Mouse (Mus musculus): ENCODE results near the gene Tex13c2. TPM values are rescaled to one million over a fixed set of nuclear protein-coding genes. Genes with fewer than 3 reads are reported as not detected.

Tex13c2 gene
- total RNA-seq (2021): not detected

DNA sequence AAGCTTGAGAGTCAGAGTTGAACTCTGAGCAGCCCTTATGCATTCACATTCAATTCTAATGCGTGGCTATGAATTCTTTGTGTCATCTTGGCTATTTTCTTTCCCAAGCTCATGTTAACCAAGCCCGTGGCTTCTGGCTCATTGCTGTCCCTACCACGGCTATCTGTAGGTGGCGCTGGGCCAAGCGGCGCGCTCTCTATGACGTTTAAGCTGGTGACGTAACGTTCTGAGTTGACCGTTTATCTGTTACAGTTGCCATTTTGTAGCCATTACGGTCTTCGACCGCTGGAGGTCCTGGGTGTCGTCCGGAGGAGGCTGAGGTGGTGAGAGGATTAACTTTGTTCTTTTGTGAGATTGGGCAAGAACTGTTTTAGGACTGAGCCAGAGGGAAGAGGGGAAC, at the start of gene Tex13c2:
Gene Tex13c2, plus strand, starts transcription at position 246 of the 400 bp plus-strand sequence.
- intact Hi-C loops (cut with DNase I): no loop called here
- DNase-seq: no peak

DNA sequence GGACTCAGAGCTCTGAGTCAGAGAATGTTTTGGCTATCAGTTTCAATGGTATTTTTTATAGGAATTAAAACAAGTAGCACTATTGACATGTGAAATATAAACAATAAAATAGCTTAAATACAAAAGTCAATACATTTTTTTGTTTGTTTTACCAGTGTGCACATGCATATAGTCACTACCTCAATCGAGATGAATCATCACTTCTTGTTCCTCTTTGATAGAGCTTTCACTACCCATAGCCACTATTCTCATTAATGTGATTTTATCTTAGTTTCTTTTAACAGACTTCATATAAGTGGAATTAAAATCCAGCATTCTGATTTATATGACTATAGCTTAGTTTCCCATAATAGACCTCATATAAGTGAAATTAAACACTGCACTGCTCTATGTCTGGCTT, 39.2 kb upstream of the Tex13c2 start:
- DNase-seq: no peak
- intact Hi-C loops (cut with DNase I): no loop called here

- DNase-seq: no peak
Measured at GRCm38 (mm10) chrX:42453001-42453400, 36.5 kb upstream of the Tex13c2 start.

GRCm38 (mm10) chrX:42454533-42454932, 35.0 kb upstream of the Tex13c2 start:
- intact Hi-C loops (cut with DNase I): no loop called here
- no peak for DNase-seq

More at GRCm38 (mm10) chrX:42453001-42453400, 36.5 kb upstream of the Tex13c2 start:
- intact Hi-C loops (cut with DNase I): no loop called here

DNA sequence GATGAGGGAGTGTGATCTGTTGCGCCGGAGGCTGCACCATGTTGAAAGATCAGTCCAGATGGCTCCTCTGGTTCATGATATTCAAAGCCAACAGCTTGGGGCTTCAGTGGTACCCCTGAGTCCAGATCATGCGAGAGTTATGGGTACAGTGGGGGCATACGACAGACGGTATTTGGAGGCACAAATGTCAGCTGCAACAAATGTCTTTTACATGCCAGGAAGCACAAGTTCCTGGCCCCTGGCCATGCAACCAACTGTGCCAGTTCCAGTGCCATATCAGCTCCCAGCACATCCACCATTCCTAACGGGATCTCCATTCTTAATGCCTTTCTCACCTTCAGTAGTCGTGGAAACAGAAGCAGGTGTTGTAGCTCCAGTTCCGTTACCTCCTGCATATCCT, 845 bp downstream of the Tex13c2 start:
- no peak for DNase-seq
- intact Hi-C loops (cut with DNase I): no loop called here

GRCm38 (mm10) chrX:42500538-42500937, 11.0 kb downstream of the Tex13c2 start:
- no peak for DNase-seq
- intact Hi-C loops (cut with DNase I): no loop called here

- DNase-seq: no peak
- intact Hi-C loops (cut with DNase I): no loop called here
Measured at GRCm38 (mm10) chrX:42502291-42503043, 13.0 kb downstream of the Tex13c2 start, which contains the start of gene Sh2d1a. Gene Sh2d1a, plus strand, starts transcription at chrX:42502453.

DNA sequence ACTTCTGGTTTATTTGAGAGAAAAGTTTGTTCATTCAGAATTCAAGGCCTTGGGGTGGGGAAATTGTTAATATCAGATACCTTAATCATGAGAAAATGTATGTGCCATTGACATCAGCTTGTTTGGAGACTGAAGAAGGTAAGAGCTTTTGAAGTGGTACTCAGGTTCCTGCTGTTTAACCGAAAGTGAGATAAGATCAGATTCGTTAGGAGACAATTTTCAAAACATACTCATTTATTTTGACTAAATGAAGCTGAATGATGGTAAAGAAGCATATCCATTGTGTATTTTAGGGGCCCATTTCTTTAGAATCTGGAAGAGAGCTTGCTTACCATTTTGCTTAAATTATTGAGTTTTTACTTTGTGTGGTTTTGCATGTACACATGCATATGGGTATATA, 21.6 kb downstream of the Tex13c2 start:
- intact Hi-C loops (cut with DNase I): loop anchor here (5.0 kb wide), 1 partner anchor 154 kb away; no protein-coding TSS in a partner anchor
- no peak for DNase-seq

GRCm38 (mm10) chrX:42512567-42512966, 23.1 kb downstream of the Tex13c2 start:
- intact Hi-C loops (cut with DNase I): loop anchor here (2.0 to 5.0 kb wide), 2 partner anchors 155 to 240 kb away; no protein-coding TSS in a partner anchor

DNA sequence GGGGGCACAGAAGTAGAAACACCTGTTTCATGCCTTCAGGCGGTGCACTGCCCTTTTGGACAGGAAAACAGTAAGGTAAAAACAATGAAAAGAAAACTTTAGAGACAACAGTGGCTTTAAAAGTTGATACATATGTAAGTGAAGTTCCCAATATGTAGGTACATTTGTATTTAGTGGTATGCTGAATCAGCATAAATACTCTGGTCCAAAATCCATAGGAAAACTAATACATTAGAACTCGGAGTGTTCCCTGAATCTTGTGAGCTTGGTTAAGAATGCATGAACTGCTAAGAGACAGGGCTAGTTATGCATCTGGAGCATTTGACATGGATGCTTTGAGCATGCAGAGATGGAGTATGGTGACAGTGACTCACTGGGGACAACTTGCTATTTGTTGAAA, 33.4 kb downstream of the Tex13c2 start:
- no peak for DNase-seq
- intact Hi-C loops (cut with DNase I): no loop called here

More at GRCm38 (mm10) chrX:42512567-42512966, 23.1 kb downstream of the Tex13c2 start:
- no peak for DNase-seq

DNA sequence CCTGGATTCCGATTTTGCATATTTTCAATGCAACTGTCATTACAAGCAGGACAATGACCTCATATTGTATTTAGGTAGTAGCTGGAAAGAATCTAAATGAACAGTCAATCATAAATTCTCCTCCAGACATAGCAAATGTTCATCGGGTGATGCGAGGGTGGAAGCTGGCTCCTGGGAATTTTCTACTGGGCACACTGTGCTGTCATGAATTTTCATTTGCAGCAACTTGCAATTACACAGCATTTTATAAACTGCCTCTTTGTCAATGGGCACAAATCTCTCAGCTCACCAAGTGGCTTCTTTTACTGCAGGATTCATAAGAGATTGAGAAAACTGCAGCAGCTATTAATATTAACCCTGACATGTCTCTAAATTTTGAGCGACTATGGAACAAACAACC, 41.2 kb downstream of the Tex13c2 start:
- intact Hi-C loops (cut with DNase I): loop anchor here (10.0 kb wide), 1 partner anchor 166 kb away; no protein-coding TSS in a partner anchor
- no peak for DNase-seq

DNA sequence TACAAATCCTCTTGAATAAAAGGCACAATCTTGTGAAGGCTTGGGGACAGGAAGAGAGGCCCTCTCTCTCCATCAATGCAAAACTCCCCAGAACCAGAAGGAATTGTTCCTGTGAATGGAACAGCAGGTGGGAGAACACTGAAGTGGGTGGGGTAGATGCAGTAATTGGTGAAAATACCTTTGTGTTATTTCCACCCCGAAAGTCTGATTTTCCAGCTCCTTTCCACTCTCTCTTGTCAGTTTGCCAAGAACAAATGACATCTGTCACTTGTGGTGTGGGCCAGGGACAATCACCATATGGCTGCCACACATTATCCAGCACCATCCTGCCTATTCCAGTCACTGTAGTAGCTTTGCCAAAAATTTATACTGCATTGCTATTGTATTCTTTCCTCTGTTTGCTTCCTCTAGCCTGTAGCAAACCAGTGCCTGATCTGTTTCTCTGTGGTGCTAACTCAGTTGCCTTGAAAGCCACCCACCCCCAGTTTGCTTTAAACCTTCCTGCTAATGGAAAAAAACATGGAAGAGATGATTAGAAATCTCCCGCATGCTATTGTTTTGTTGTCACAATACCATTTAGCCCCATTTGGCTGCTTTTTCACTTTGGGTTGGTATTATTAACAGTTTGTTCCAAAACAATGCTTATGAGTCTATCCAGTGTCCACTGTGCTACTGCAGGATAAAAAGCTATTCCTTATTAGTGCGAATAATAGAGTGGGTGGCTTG, 50.7 kb downstream of the Tex13c2 start:
- intact Hi-C loops (cut with DNase I): no loop called here

GRCm38 (mm10) chrX:42540756-42541053, 51.2 kb downstream of the Tex13c2 start:
- peak; percentile 74 to 82 for DNase-seq
- intact Hi-C loops (cut with DNase I): no loop called here

More for the DNA sequence above, 50.7 kb downstream of the Tex13c2 start:
- DNase-seq: peak; percentile 12 to 14

Other genes with a start within 250 kb of the Tex13c2 start
- under 1 TPM; 0.41 to 0.47 TPM for gene Sh2d1a, start 12.8 kb downstream of the Tex13c2 start, total RNA-seq (2021)